Mouse (Mus musculus): ENCODE measurements around the gene Maats1. TPM values are rescaled to one million over a fixed set of nuclear protein-coding genes. Genes with fewer than 3 reads are reported as not detected.
A peak's percentile ranks its signal among the peaks of the same experiment; 100 is the strongest.

Maats1 gene
- polyA plus RNA-seq, 1 experiment from 2014 or later: not detected

GRCm38 (mm10) chr16:38294685-38295348, 47.1 kb downstream of the Maats1 start, which contains the start of gene Nr1i2:
Nr1i2 (minus strand) TSS chr16:38294824.
- 81% methylated on average over 7 of the region's 7 CpGs for WGBS
- H3K4me3 ChIP-seq: no peak within 1 kb of the TSS
- no peaks in the 10 kb centered on the region for H3K4me1 ChIP-seq
- no peak within 1 kb of the TSS for H3K27ac ChIP-seq
- no peaks in the 10 kb centered on the region for H3K27me3 ChIP-seq (ENCODE audit: low read depth, poor library complexity, severe bottlenecking)
- DNase-seq (ENCODE audit: low spot score): no peak
- H3K36me3 ChIP-seq: no peaks in the 10 kb centered on the region
- H3K9me3 ChIP-seq (replicated peaks): no peaks in the 10 kb centered on the region

GRCm38 (mm10) chr16:38290151-38290550, 51.8 kb downstream of the Maats1 start:
- 88% methylated on average over 2 of the region's 2 CpGs for WGBS
- no peak for DNase-seq (ENCODE audit: low spot score)
- Histone ChIP-seq H3K27ac (no peak overlapping the region), H3K27me3 (ENCODE audit: low read depth, poor library complexity, severe bottlenecking) (no peaks in the 10 kb centered on the region), H3K4me1 (peaks cover 16% of the 10 kb centered on the region), H3K4me3 (no peak overlapping the region), H3K9me3 (replicated peaks) (no peaks in the 10 kb centered on the region), H3K36me3 (no peaks in the 10 kb centered on the region)

GRCm38 (mm10) chr16:38288851-38289250, 53.1 kb downstream of the Maats1 start:
- 22% methylated on average over 6 of the region's 6 CpGs for WGBS
- Histone ChIP-seq H3K4me1 (peaks cover 16% of the 10 kb centered on the region), H3K27ac (no peak overlapping the region; the same call in 1 of the 2 replicates), H3K27me3 (ENCODE audit: low read depth, poor library complexity, severe bottlenecking) (no peaks in the 10 kb centered on the region), H3K36me3 (no peaks in the 10 kb centered on the region), H3K9me3 (replicated peaks) (no peaks in the 10 kb centered on the region), H3K4me3 (no peak overlapping the region)
- no peak for DNase-seq (ENCODE audit: low spot score)

- Histone ChIP-seq H3K4me1 (peaks cover 16% of the 10 kb centered on the region), H3K27me3 (ENCODE audit: low read depth, poor library complexity, severe bottlenecking) (no peaks in the 10 kb centered on the region), H3K36me3 (no peaks in the 10 kb centered on the region), H3K4me3 (no peak overlapping the region), H3K9me3 (replicated peaks) (no peaks in the 10 kb centered on the region), H3K27ac (0 out of 2 replicates have a peak overlapping the region, but pooled peaks have one; percentile 23)
- no peak for DNase-seq (ENCODE audit: low spot score)
- WGBS: 89% methylated on average over 3 of the region's 3 CpGs
Observed at GRCm38 (mm10) chr16:38287762-38288161, 54.2 kb downstream of the Maats1 start.

GRCm38 (mm10) chr16:38287357-38287756, 54.6 kb downstream of the Maats1 start:
- no peaks in the 10 kb centered on the region for H3K9me3 ChIP-seq (replicated peaks)
- no peak overlapping the region for H3K27ac ChIP-seq
- no peak for DNase-seq (ENCODE audit: low spot score)
- WGBS: 78% methylated on average over 6 of the region's 6 CpGs
- H3K27me3 ChIP-seq (ENCODE audit: low read depth, poor library complexity, severe bottlenecking): no peaks in the 10 kb centered on the region
- peaks cover 16% of the 10 kb centered on the region for H3K4me1 ChIP-seq
- H3K4me3 ChIP-seq: no peak overlapping the region
- H3K36me3 ChIP-seq: no peaks in the 10 kb centered on the region

- Histone ChIP-seq H3K27ac (no peak overlapping the region), H3K9me3 (replicated peaks) (no peaks in the 10 kb centered on the region), H3K4me1 (peaks cover 16% of the 10 kb centered on the region), H3K36me3 (no peaks in the 10 kb centered on the region), H3K4me3 (no peak overlapping the region), H3K27me3 (ENCODE audit: low read depth, poor library complexity, severe bottlenecking) (no peaks in the 10 kb centered on the region)
- no peak for DNase-seq (ENCODE audit: low spot score)
- 77% methylated on average over 4 of the region's 4 CpGs for WGBS
Observed at GRCm38 (mm10) chr16:38286541-38286940, 55.4 kb downstream of the Maats1 start.

- peaks cover 16% of the 10 kb centered on the region for H3K4me1 ChIP-seq
- H3K36me3 ChIP-seq: no peaks in the 10 kb centered on the region
- no peaks in the 10 kb centered on the region for H3K27me3 ChIP-seq (ENCODE audit: low read depth, poor library complexity, severe bottlenecking)
- no peak for DNase-seq (ENCODE audit: low spot score)
- H3K9me3 ChIP-seq (replicated peaks): no peaks in the 10 kb centered on the region
- H3K4me3 ChIP-seq: no peak overlapping the region
- WGBS: 80% methylated on average over 7 of the region's 7 CpGs
- H3K27ac ChIP-seq: no peak overlapping the region
Observed at GRCm38 (mm10) chr16:38285801-38286200, 56.1 kb downstream of the Maats1 start.

GRCm38 (mm10) chr16:38283300-38283699, 58.6 kb downstream of the Maats1 start:
- H3K4me1 ChIP-seq: peaks cover 6% of the 10 kb centered on the region
- WGBS: 42% methylated on average over 3 of the region's 3 CpGs
- no peak overlapping the region for H3K27ac ChIP-seq
- H3K27me3 ChIP-seq (ENCODE audit: low read depth, poor library complexity, severe bottlenecking): no peaks in the 10 kb centered on the region
- no peaks in the 10 kb centered on the region for H3K9me3 ChIP-seq (replicated peaks)
- DNase-seq (ENCODE audit: low spot score): no peak
- H3K36me3 ChIP-seq: no peaks in the 10 kb centered on the region
- no peak overlapping the region for H3K4me3 ChIP-seq

GRCm38 (mm10) chr16:38282559-38283160, 59.3 kb downstream of the Maats1 start:
- DNase-seq (ENCODE audit: low spot score): no peak
- H3K9me3 ChIP-seq (replicated peaks): no peaks in the 10 kb centered on the region
- no peaks in the 10 kb centered on the region for H3K27me3 ChIP-seq (ENCODE audit: low read depth, poor library complexity, severe bottlenecking)
- no peaks in the 10 kb centered on the region for H3K4me1 ChIP-seq
- H3K4me3 ChIP-seq: no peak overlapping the region
- WGBS: 88% methylated on average over 7 of the region's 7 CpGs
- no peaks in the 10 kb centered on the region for H3K36me3 ChIP-seq
- H3K27ac ChIP-seq: no peak overlapping the region

- no peaks in the 10 kb centered on the region for H3K36me3 ChIP-seq
- no peaks in the 10 kb centered on the region for H3K9me3 ChIP-seq (replicated peaks)
- no peaks in the 10 kb centered on the region for H3K27me3 ChIP-seq (ENCODE audit: low read depth, poor library complexity, severe bottlenecking)
- 89% methylated on average over 7 of the region's 7 CpGs for WGBS
- no peak overlapping the region for H3K27ac ChIP-seq
- H3K4me3 ChIP-seq: no peak overlapping the region
- H3K4me1 ChIP-seq: no peaks in the 10 kb centered on the region
- DNase-seq (ENCODE audit: low spot score): no peak
Observed at GRCm38 (mm10) chr16:38280951-38281350, 61.0 kb downstream of the Maats1 start.

- Histone ChIP-seq H3K4me3 (no peak overlapping the region), H3K9me3 (replicated peaks) (no peaks in the 10 kb centered on the region), H3K27ac (no peak overlapping the region), H3K36me3 (no peaks in the 10 kb centered on the region), H3K27me3 (ENCODE audit: low read depth, poor library complexity, severe bottlenecking) (no peaks in the 10 kb centered on the region), H3K4me1 (no peaks in the 10 kb centered on the region)
- no peak for DNase-seq (ENCODE audit: low spot score)
- 92% methylated on average over 5 of the region's 5 CpGs for WGBS
Observed at GRCm38 (mm10) chr16:38279794-38280193, 62.1 kb downstream of the Maats1 start.

GRCm38 (mm10) chr16:38274737-38275136, 67.2 kb downstream of the Maats1 start:
- no peaks in the 10 kb centered on the region for H3K9me3 ChIP-seq (replicated peaks)
- DNase-seq (ENCODE audit: low spot score): no peak
- no peaks in the 10 kb centered on the region for H3K4me1 ChIP-seq
- H3K27ac ChIP-seq: no peak overlapping the region
- H3K27me3 ChIP-seq (ENCODE audit: low read depth, poor library complexity, severe bottlenecking): no peaks in the 10 kb centered on the region
- 83% methylated on average over 2 of the region's 2 CpGs for WGBS
- no peak overlapping the region for H3K4me3 ChIP-seq
- no peaks in the 10 kb centered on the region for H3K36me3 ChIP-seq

GRCm38 (mm10) chr16:38272483-38272882, 69.5 kb downstream of the Maats1 start:
- 87% methylated on average over 5 of the region's 5 CpGs for WGBS
- H3K27me3 ChIP-seq (ENCODE audit: low read depth, poor library complexity, severe bottlenecking): no peaks in the 10 kb centered on the region
- DNase-seq (ENCODE audit: low spot score): no peak
- no peak overlapping the region for H3K4me3 ChIP-seq
- H3K4me1 ChIP-seq: no peaks in the 10 kb centered on the region
- no peaks in the 10 kb centered on the region for H3K9me3 ChIP-seq (replicated peaks)
- no peak overlapping the region for H3K27ac ChIP-seq
- no peaks in the 10 kb centered on the region for H3K36me3 ChIP-seq
